Mouse (Mus musculus): Measurements from ENCODE around the gene Ugt1a8. TPM values are rescaled to one million over a fixed set of nuclear protein-coding genes. Genes with fewer than 3 reads are reported as not detected.
"Not testable (repeated sequence)": the region's sequence is repeated elsewhere in the genome, so short reads cannot be mapped to it uniquely, and the experiment has no call there.

Gene Ugt1a8
- not detected in 2 replicates for polyA plus RNA-seq (2014; fragmentation: Nextera tagmentation; extraction: Ambion mirVana)

GRCm38 (mm10) chr1:88087513-88087912 is at the start of gene Ugt1a8:
Ugt1a8 (plus strand) TSS chr1:88087813.
- 59% methylated on average over 3 of the region's 3 CpGs for WGBS
- H3K9me3 ChIP-seq (ENCODE audit: control insufficient read depth, low read length): no peaks in the 10 kb centered on the region
- no peak within 1 kb of the TSS for H3K9ac ChIP-seq (ENCODE audit: low read length)
- H3K27ac ChIP-seq (replicated peaks in 1 of 2; ENCODE audit: control insufficient read depth in 1 of 2, insufficient read depth in 1 of 2, low read depth in 2 of 2, low read length in 2 of 2): no peak within 1 kb of the TSS
- no peaks in the 10 kb centered on the region for H3K36me3 ChIP-seq (ENCODE audit: control insufficient read depth, insufficient read depth, low read length)
- H3K27me3 ChIP-seq (ENCODE audit: control insufficient read depth, insufficient read depth, low read length): no peaks in the 10 kb centered on the region
- H3K4me3 ChIP-seq (ENCODE audit: control insufficient read depth in 1 of 2, insufficient read depth in 1 of 2, low read depth in 1 of 2, low read length in 2 of 2): no peak within 1 kb of the TSS
- H3K4me2 ChIP-seq (ENCODE audit: low read length): no peak within 1 kb of the TSS
- H3K4me1 ChIP-seq (ENCODE audit: control insufficient read depth in 2 of 2, insufficient read depth in 2 of 2, low read length in 2 of 2): no peaks in the 10 kb centered on the region
- ATAC-seq (ENCODE audit: insufficient number of reproducible peaks, insufficient read depth, low FRiP score, low read depth): no peak

- H3K4me2 ChIP-seq (ENCODE audit: low read length); H3K4me1 ChIP-seq (ENCODE audit: control insufficient read depth in 2 of 2, insufficient read depth in 2 of 2, low read length in 2 of 2); H3K27ac ChIP-seq (replicated peaks in 1 of 2; ENCODE audit: control insufficient read depth in 1 of 2, insufficient read depth in 1 of 2, low read depth in 2 of 2, low read length in 2 of 2); H3K4me3 ChIP-seq (ENCODE audit: control insufficient read depth in 1 of 2, insufficient read depth in 1 of 2, low read depth in 1 of 2, low read length in 2 of 2); H3K36me3 ChIP-seq (ENCODE audit: control insufficient read depth, insufficient read depth, low read length); ATAC-seq (ENCODE audit: insufficient number of reproducible peaks, insufficient read depth, low FRiP score, low read depth); H3K9ac ChIP-seq (ENCODE audit: low read length); H3K9me3 ChIP-seq (ENCODE audit: control insufficient read depth, low read length); H3K27me3 ChIP-seq (ENCODE audit: control insufficient read depth, insufficient read depth, low read length): not testable (repeated sequence)
- 69% methylated on average over 1 of the region's 2 CpGs for WGBS
Observed at GRCm38 (mm10) chr1:88043044-88043443, 44.6 kb upstream of the Ugt1a8 start.

- not testable (repeated sequence) for H3K27me3 ChIP-seq (ENCODE audit: control insufficient read depth, insufficient read depth, low read length); H3K9ac ChIP-seq (ENCODE audit: low read length); H3K36me3 ChIP-seq (ENCODE audit: control insufficient read depth, insufficient read depth, low read length); H3K4me3 ChIP-seq (ENCODE audit: control insufficient read depth in 1 of 2, insufficient read depth in 1 of 2, low read depth in 1 of 2, low read length in 2 of 2); H3K9me3 ChIP-seq (ENCODE audit: control insufficient read depth, low read length); H3K4me2 ChIP-seq (ENCODE audit: low read length); H3K27ac ChIP-seq (replicated peaks in 1 of 2; ENCODE audit: control insufficient read depth in 1 of 2, insufficient read depth in 1 of 2, low read depth in 2 of 2, low read length in 2 of 2); H3K4me1 ChIP-seq (ENCODE audit: control insufficient read depth in 2 of 2, insufficient read depth in 2 of 2, low read length in 2 of 2); ATAC-seq (ENCODE audit: insufficient number of reproducible peaks, insufficient read depth, low FRiP score, low read depth)
- WGBS: 65% methylated on average over 3 of the region's 5 CpGs
Observed at GRCm38 (mm10) chr1:88044832-88045437, 42.7 kb upstream of the Ugt1a8 start.

- ATAC-seq (ENCODE audit: insufficient number of reproducible peaks, insufficient read depth, low FRiP score, low read depth); H3K36me3 ChIP-seq (ENCODE audit: control insufficient read depth, insufficient read depth, low read length): not testable (repeated sequence)
- WGBS: 78% methylated on average over 2 of the region's 2 CpGs
Observed at GRCm38 (mm10) chr1:88047408-88047807, 40.2 kb upstream of the Ugt1a8 start.

GRCm38 (mm10) chr1:88055088-88055487 is 32.5 kb upstream of the Ugt1a8 start, which contains the start of gene Ugt1a10:
Ugt1a10 (plus strand) TSS chr1:88055388.
- WGBS: 52% methylated on average over 1 of the region's 1 CpGs
- Histone ChIP-seq H3K9me3 (ENCODE audit: control insufficient read depth, low read length) (no peaks in the 10 kb centered on the region), H3K27me3 (ENCODE audit: control insufficient read depth, insufficient read depth, low read length) (no peaks in the 10 kb centered on the region), H3K4me3 (ENCODE audit: control insufficient read depth in 1 of 2, insufficient read depth in 1 of 2, low read depth in 1 of 2, low read length in 2 of 2) (no peak within 1 kb of the TSS), H3K36me3 (ENCODE audit: control insufficient read depth, insufficient read depth, low read length) (no peaks in the 10 kb centered on the region), H3K4me1 (ENCODE audit: control insufficient read depth in 2 of 2, insufficient read depth in 2 of 2, low read length in 2 of 2) (no peaks in the 10 kb centered on the region), H3K27ac (replicated peaks in 1 of 2; ENCODE audit: control insufficient read depth in 1 of 2, insufficient read depth in 1 of 2, low read depth in 2 of 2, low read length in 2 of 2) (no peak within 1 kb of the TSS), H3K4me2 (ENCODE audit: low read length) (no peak within 1 kb of the TSS), H3K9ac (ENCODE audit: low read length) (no peak within 1 kb of the TSS)
- no peak for ATAC-seq (ENCODE audit: insufficient number of reproducible peaks, insufficient read depth, low FRiP score, low read depth)

More at GRCm38 (mm10) chr1:88047408-88047807, 40.2 kb upstream of the Ugt1a8 start:
- not testable (repeated sequence) for H3K27ac ChIP-seq (replicated peaks in 1 of 2; ENCODE audit: control insufficient read depth in 1 of 2, insufficient read depth in 1 of 2, low read depth in 2 of 2, low read length in 2 of 2); H3K4me1 ChIP-seq (ENCODE audit: control insufficient read depth in 2 of 2, insufficient read depth in 2 of 2, low read length in 2 of 2); H3K4me3 ChIP-seq (ENCODE audit: control insufficient read depth in 1 of 2, insufficient read depth in 1 of 2, low read depth in 1 of 2, low read length in 2 of 2); H3K27me3 ChIP-seq (ENCODE audit: control insufficient read depth, insufficient read depth, low read length); H3K9ac ChIP-seq (ENCODE audit: low read length); H3K9me3 ChIP-seq (ENCODE audit: control insufficient read depth, low read length); H3K4me2 ChIP-seq (ENCODE audit: low read length)

GRCm38 (mm10) chr1:88066472-88067102 is 21.0 kb upstream of the Ugt1a8 start:
- H3K36me3 ChIP-seq (ENCODE audit: control insufficient read depth, insufficient read depth, low read length); H3K27ac ChIP-seq (replicated peaks in 1 of 2; ENCODE audit: control insufficient read depth in 1 of 2, insufficient read depth in 1 of 2, low read depth in 2 of 2, low read length in 2 of 2); H3K9ac ChIP-seq (ENCODE audit: low read length); H3K4me1 ChIP-seq (ENCODE audit: control insufficient read depth in 2 of 2, insufficient read depth in 2 of 2, low read length in 2 of 2); H3K9me3 ChIP-seq (ENCODE audit: control insufficient read depth, low read length); H3K27me3 ChIP-seq (ENCODE audit: control insufficient read depth, insufficient read depth, low read length); H3K4me3 ChIP-seq (ENCODE audit: control insufficient read depth in 1 of 2, insufficient read depth in 1 of 2, low read depth in 1 of 2, low read length in 2 of 2); ATAC-seq (ENCODE audit: insufficient number of reproducible peaks, insufficient read depth, low FRiP score, low read depth); H3K4me2 ChIP-seq (ENCODE audit: low read length): not testable (repeated sequence)
- WGBS: 43% methylated on average over 1 of the region's 2 CpGs

- Histone ChIP-seq H3K4me2 (ENCODE audit: low read length) (no peak within 1 kb of the TSS), H3K27me3 (ENCODE audit: control insufficient read depth, insufficient read depth, low read length) (no peaks in the 10 kb centered on the region), H3K9ac (ENCODE audit: low read length) (no peak within 1 kb of the TSS), H3K4me3 (ENCODE audit: control insufficient read depth in 1 of 2, insufficient read depth in 1 of 2, low read depth in 1 of 2, low read length in 2 of 2) (no peak within 1 kb of the TSS), H3K9me3 (ENCODE audit: control insufficient read depth, low read length) (no peaks in the 10 kb centered on the region), H3K4me1 (ENCODE audit: control insufficient read depth in 2 of 2, insufficient read depth in 2 of 2, low read length in 2 of 2) (no peaks in the 10 kb centered on the region), H3K36me3 (ENCODE audit: control insufficient read depth, insufficient read depth, low read length) (no peaks in the 10 kb centered on the region), H3K27ac (replicated peaks in 1 of 2; ENCODE audit: control insufficient read depth in 1 of 2, insufficient read depth in 1 of 2, low read depth in 2 of 2, low read length in 2 of 2) (no peak within 1 kb of the TSS)
- WGBS: 74% methylated on average over 2 of the region's 2 CpGs
- no peak for ATAC-seq (ENCODE audit: insufficient number of reproducible peaks, insufficient read depth, low FRiP score, low read depth)
Observed at GRCm38 (mm10) chr1:88070495-88070894, 17.1 kb upstream of the Ugt1a8 start, which contains the start of gene Ugt1a9. Ugt1a9 (plus strand) TSS chr1:88070800.

Measured in heart, embryonic 14.5 days (tissue).